8 mouse cellular contexts compared by ENCODE assay signal in the genomic region with DNA sequence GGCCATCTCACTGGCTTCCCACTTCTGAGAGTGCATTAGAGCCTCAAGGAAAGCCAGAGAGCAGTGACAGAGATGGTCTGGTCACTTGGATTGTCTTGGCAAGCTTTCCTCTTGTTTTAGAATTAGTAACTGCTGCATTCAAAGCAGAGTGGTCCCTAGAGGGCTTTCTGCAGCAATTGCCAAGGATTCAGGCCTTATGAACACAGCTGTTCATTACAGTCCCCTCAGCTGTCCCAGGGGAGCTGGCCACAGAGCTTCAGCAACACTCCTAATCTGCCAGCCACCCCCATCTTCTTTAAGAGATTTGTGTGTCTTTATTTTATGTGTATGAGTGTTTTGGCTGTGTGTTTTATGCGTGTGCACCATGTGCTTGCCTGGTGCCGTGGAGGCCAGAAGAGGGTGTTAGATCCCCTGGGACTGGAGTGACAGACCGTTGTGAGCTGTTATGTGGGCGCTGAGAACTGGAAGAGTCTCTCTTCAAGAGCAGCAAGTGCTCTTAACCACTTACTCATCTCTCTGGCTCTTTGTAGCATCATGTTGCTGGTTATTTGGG. TPM values are rescaled to one million over a fixed set of nuclear protein-coding genes. Genes with fewer than 3 reads are reported as not detected.
A peak's percentile ranks its signal among the peaks of the same experiment; 100 is the strongest.
DNase-seq lines count a peak whose midpoint lies in the region; ATAC-seq lines count a peak whose summit lies in the region.
"Had no signal": no experiment of that assay in that cellular context is flagged by ENCODE, and none has a peak within 500 bp of the region (broad histone marks: within the 10 kb centered on the region; RNA-seq: fewer than 3 reads in every experiment).

No protein-coding gene starts in this region.

- no peak overlapping the region for H3K4me3 ChIP-seq in neural tube, embryonic 11.5 days (ENCODE audit: low read depth, low read length)
- H3K4me3 ChIP-seq in neural tube, embryonic 15.5 days (replicated peaks), result no peak overlapping the region
- H3K4me3 ChIP-seq in intestine, embryonic 16.5 days (ENCODE audit: low read length), result no peak overlapping the region
- H3K4me3 ChIP-seq: intestine, embryonic 15.5 days had no signal

- H3K4me1 ChIP-seq in neural tube, embryonic 11.5 days (ENCODE audit: control insufficient read depth, insufficient read depth, low read length), result peaks cover 9% of the 10 kb centered on the region
- peaks cover 37% of the 10 kb centered on the region for H3K4me1 ChIP-seq in neural tube, embryonic 15.5 days
- peaks cover 7% of the 10 kb centered on the region for H3K4me1 ChIP-seq in intestine, embryonic 16.5 days (ENCODE audit: control insufficient read depth, insufficient read depth, low read length)

- no peak for ATAC-seq in neural tube, embryonic 11.5 days (ENCODE audit: insufficient read depth, low FRiP score, low TSS enrichment)
- no peak for ATAC-seq in neural tube, embryonic 15.5 days (ENCODE audit: low FRiP score)
- ATAC-seq in intestine, embryonic 16.5 days, result no peak
- ATAC-seq: intestine, embryonic 15.5 days had no signal

- no peak overlapping the region for H3K27ac ChIP-seq in neural tube, embryonic 11.5 days (ENCODE audit: low read depth, low read length)
- no peak overlapping the region; the same call in 1 of the 2 replicates for H3K27ac ChIP-seq in neural tube, embryonic 15.5 days (replicated peaks)
- H3K27ac ChIP-seq in intestine, embryonic 16.5 days (ENCODE audit: low read length), result no peak overlapping the region
- H3K27ac ChIP-seq: intestine, embryonic 15.5 days had no signal

- no peak overlapping the region for H3K9ac ChIP-seq in neural tube, embryonic 11.5 days (ENCODE audit: low read length)
- H3K9ac ChIP-seq in neural tube, embryonic 15.5 days (replicated peaks), result no peak overlapping the region
- H3K9ac ChIP-seq in intestine, embryonic 16.5 days (ENCODE audit: low read depth, low read length), result no peak overlapping the region
- H3K9ac ChIP-seq: intestine, embryonic 15.5 days had no signal

- H3K27me3 ChIP-seq in neural tube, embryonic 11.5 days (ENCODE audit: control insufficient read depth, insufficient read depth, low read length), result no peaks in the 10 kb centered on the region
- H3K27me3 ChIP-seq in neural tube, embryonic 15.5 days (replicated peaks), result no peaks in the 10 kb centered on the region
- H3K27me3 ChIP-seq in intestine, embryonic 16.5 days (replicated peaks; ENCODE audit: control insufficient read depth, insufficient read depth, low read length), result no peaks in the 10 kb centered on the region
- H3K27me3 ChIP-seq: intestine, embryonic 15.5 days had no signal

- 81% methylated on average over 4 of the region's 4 CpGs for WGBS in neural tube, embryonic 11.5 days
- WGBS in neural tube, embryonic 15.5 days, result 54% methylated on average over 4 of the region's 4 CpGs
- WGBS in intestine, embryonic 16.5 days, result 79% methylated on average over 4 of the region's 4 CpGs

- H3K4me2 ChIP-seq in neural tube, embryonic 11.5 days (ENCODE audit: low read depth), result no peak overlapping the region
- H3K4me2 ChIP-seq in neural tube, embryonic 15.5 days, result no peak overlapping the region
- no peak overlapping the region for H3K4me2 ChIP-seq in intestine, embryonic 16.5 days (ENCODE audit: low read depth, low read length)
- H3K4me2 ChIP-seq: intestine, embryonic 15.5 days had no signal

- no peaks in the 10 kb centered on the region for H3K9me3 ChIP-seq in neural tube, embryonic 11.5 days (ENCODE audit: control insufficient read depth, low read length)
- no peaks in the 10 kb centered on the region for H3K9me3 ChIP-seq in neural tube, embryonic 15.5 days (replicated peaks)
- H3K9me3 ChIP-seq in intestine, embryonic 16.5 days (ENCODE audit: control insufficient read depth, low read length), result no peaks in the 10 kb centered on the region; the same call in 1 of the 2 replicates
- H3K9me3 ChIP-seq: intestine, embryonic 15.5 days had no signal

- peak; percentile 37 for DNase-seq in neural tube, embryonic 11.5 days (ENCODE audit: low spot score)
- peak; percentile 65 for DNase-seq in gastrocnemius, postnatal 10 days
- peak; percentile 83 for DNase-seq in heart, postnatal 4 days
- peak; percentile 52 for DNase-seq in lung, postnatal 36 days
- DNase-seq in thymus, postnatal 25 days, result no peak

- peaks cover 2% of the 10 kb centered on the region; the same call in 1 of the 2 replicates for H3K36me3 ChIP-seq in neural tube, embryonic 11.5 days (ENCODE audit: control insufficient read depth, insufficient read depth, low read length)
- H3K36me3 ChIP-seq in neural tube, embryonic 15.5 days, result peaks cover 22% of the 10 kb centered on the region
- H3K36me3 ChIP-seq in intestine, embryonic 16.5 days (ENCODE audit: control insufficient read depth, insufficient read depth, low read length), result 0 out of 2 replicates have a peak, but pooled peaks cover 3% of the 10 kb centered on the region

RNA-seq across cellular contexts. Expression of gene Myh10, which starts 27.8 kb away (rescaled TPM):
- polyA plus RNA-seq in neural tube, embryonic 11.5 days (2014; fragmentation: Nextera tagmentation; extraction: Ambion mirVana), result 138 and 159 TPM in 2 replicates
- polyA plus RNA-seq in neural tube, embryonic 15.5 days (2015; fragmentation: Nextera tagmentation; extraction: Ambion mirVana), result 79.6 and 84.8 TPM in 2 replicates
- 10 to 100 TPM; 27.2 to 34.8 TPM for total RNA-seq in gastrocnemius, postnatal 10 days (2021)
- total RNA-seq in heart, postnatal 4 days (2021), result 100 to 1,000 TPM; 165 to 169 TPM
- polyA plus RNA-seq in intestine, embryonic 16.5 days (2015; fragmentation: Nextera tagmentation; extraction: Ambion mirVana), result 49.5 and 50.1 TPM in 2 replicates
